Mouse (Mus musculus) macrophage (primary cell): ENCODE measurements around the gene Igdcc4. TPM values are rescaled to one million over a fixed set of nuclear protein-coding genes. Genes with fewer than 3 reads are reported as not detected.

Source experiments
- H3K27ac ChIP-seq: fragments of 350-480 bp; formaldehyde crosslinking; 2 replicates; pipeline ENCODE4 v1.9.0; 2021
- H3K36me3 ChIP-seq: fragments of 350-480 bp; formaldehyde crosslinking; 2 replicates; pipeline ENCODE4 v1.9.0; 2021; ENCODE audit errors: inconsistent target
- H3K4me3 ChIP-seq: fragments of 350-480 bp; formaldehyde crosslinking; 2 replicates; pipeline ENCODE4 v1.9.0; 2021; ENCODE audit errors: inconsistent target
- H3K79me2 ChIP-seq: fragments of 350-480 bp; formaldehyde crosslinking; 2 replicates; pipeline ENCODE4 v1.9.0; 2021; ENCODE audit errors: inconsistent target
- WGBS: methylation state at CpG from one replicate; pipeline ENCODE4 v1.1.7; 2026; ENCODE audit warnings: inconsistent platforms; ENCODE audit not compliant: missing documents; 5-methylcytosine and 5-hydroxymethylcytosine counted together
- polyA plus RNA-seq: library from polyadenylated mRNA; stranded (reverse); fragments of 250-400 nt; gene quantifications from 3 replicates; pipeline ENCODE4 v1.2.4, GENCODE M21; 2018; ENCODE audit warnings: inconsistent platforms

Igdcc4 gene
- polyA plus RNA-seq, 1 experiment from 2014 or later, result 0.07 TPM

- Histone ChIP-seq H3K36me3 (no peaks in the 10 kb centered on the region), H3K4me3 (no peak overlapping the region), H3K79me2 (no peaks in the 10 kb centered on the region), H3K27ac (no peak overlapping the region)
- WGBS, result 2% methylated on average over 39 of the region's 39 CpGs
These were observed 545 bp downstream of the Igdcc4 start for GRCm38 (mm10) chr9:65101686-65102376.

DNA sequence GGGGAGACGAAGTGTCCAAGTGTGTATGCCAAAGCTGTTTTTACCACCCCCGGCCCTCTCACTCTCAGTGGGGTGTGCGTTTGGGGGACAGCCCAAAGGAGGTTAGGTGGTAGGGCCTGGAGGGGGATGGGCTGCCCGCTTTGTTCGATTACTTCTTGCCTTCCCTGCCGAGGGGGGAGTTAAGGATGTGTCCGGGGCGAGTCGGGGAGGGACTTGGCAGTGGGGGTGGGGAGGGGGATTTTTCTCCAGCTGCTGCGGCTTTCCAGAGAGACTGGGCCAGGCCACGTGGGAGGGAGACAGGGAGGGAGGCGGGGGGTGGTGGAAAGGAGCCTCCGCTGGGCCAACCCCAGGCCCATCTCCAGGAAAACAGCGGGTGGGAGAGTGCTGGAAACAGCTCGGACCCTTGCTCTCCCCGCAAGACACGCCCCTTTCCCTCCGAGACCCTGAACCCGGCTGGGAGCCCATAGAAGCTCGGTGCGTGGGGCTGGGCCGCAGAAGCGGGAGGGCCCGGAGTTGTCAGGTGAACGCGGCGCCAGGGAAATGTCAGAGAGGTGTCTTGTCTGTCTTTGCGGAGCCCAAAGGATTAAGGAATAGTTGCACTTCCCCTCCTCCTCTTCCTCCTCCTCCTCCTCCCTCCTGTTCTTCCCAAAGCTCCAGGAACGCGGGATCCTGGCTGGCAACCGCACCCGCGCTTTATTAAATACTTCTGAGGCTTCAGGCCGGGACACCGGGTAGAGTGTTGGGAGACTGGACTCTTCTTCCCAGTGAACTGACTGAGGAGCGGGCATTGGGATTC, 1.3 kb downstream of the Igdcc4 start:
- no peaks in the 10 kb centered on the region for H3K36me3 ChIP-seq
- 40% methylated on average over 35 of the region's 36 CpGs for WGBS
- no peak overlapping the region for H3K4me3 ChIP-seq
- no peak overlapping the region for H3K27ac ChIP-seq
- H3K79me2 ChIP-seq, result no peaks in the 10 kb centered on the region

GRCm38 (mm10) chr9:65103173-65103752, 2.0 kb downstream of the Igdcc4 start:
- no peaks in the 10 kb centered on the region for H3K79me2 ChIP-seq
- H3K27ac ChIP-seq, result no peak overlapping the region
- H3K36me3 ChIP-seq, result no peaks in the 10 kb centered on the region
- 53% methylated on average over 8 of the region's 8 CpGs for WGBS
- H3K4me3 ChIP-seq, result no peak overlapping the region

DNA sequence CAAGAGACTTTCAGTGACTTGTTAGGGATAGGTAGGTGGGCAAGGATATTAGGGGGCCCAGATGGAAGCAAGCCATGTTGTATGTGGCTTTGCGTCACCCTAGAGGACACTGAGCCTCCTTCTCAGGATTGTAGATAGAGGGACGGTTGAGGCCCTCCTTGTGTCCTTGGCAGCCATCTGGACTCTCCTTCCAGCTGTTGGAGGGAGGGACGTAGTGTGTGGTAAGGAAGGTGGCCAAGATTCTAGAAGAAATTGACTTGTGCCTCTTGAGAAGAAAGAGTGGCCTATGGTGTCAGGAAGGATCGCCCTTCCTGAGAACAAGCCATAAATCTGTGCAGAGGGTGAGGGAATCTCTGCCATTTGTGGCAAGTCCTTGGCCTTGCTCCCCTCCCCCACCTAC, 5.5 kb downstream of the Igdcc4 start:
- Histone ChIP-seq H3K36me3 (no peaks in the 10 kb centered on the region), H3K4me3 (no peak overlapping the region), H3K27ac (no peak overlapping the region), H3K79me2 (no peaks in the 10 kb centered on the region)
- WGBS, result 79% methylated on average over 4 of the region's 4 CpGs

GRCm38 (mm10) chr9:65107893-65108292, 6.6 kb downstream of the Igdcc4 start:
- H3K79me2 ChIP-seq, result no peaks in the 10 kb centered on the region
- no peak overlapping the region for H3K27ac ChIP-seq
- H3K36me3 ChIP-seq, result no peaks in the 10 kb centered on the region
- whole genome bisulfite sequencing, result 100% methylated on average over 1 of the region's 1 CpGs
- H3K4me3 ChIP-seq, result no peak overlapping the region

DNA sequence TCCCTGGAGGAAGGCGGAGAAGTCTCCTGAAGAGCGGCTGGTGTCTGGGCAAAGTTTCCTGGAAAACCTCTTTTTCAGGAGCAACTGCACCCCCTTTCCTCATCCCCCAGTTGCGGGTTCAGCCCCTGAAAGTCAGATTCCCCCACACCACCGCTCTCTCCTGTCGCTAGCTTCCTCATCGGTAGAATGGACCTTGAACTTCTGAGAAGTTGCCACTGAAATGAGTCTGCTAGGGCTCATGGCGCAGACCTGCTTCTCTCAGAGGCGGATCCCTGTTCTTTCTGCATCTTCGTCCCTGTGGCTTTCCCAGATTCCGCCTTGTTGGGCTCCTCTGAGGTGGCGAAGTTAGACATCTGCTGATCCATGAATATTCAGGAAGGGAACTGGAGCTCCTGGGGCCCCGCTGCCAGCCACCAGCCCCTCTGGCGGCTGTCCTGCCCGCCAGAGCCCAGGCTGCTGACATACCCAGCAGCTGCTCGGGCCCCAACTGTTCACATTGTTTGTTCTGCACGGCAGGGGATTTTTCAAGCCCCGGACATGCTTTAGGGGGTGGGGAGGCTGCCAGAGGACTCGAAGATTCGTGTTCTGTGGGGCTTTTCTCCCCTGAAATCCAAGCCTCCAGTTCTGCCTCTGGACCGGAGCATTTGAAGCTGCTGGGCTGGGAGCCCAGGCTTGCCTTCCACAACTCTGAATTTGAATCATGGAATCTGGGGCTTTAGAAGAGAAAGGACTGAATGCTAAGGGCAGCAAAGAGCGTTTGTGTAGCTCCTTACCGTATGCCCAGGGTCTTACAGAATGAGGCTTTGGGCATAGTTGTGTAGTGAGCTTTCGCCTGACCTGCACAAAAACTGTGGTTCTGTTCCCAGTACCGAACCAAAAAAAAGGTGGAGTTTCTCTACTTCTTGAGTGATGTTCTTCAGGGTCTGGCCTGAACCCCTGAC, 8.1 kb downstream of the Igdcc4 start:
- Histone ChIP-seq H3K79me2 (no peaks in the 10 kb centered on the region), H3K36me3 (no peaks in the 10 kb centered on the region), H3K4me3 (no peak overlapping the region), H3K27ac (no peak overlapping the region)
- 47% methylated on average over 24 of the region's 24 CpGs for WGBS

DNA sequence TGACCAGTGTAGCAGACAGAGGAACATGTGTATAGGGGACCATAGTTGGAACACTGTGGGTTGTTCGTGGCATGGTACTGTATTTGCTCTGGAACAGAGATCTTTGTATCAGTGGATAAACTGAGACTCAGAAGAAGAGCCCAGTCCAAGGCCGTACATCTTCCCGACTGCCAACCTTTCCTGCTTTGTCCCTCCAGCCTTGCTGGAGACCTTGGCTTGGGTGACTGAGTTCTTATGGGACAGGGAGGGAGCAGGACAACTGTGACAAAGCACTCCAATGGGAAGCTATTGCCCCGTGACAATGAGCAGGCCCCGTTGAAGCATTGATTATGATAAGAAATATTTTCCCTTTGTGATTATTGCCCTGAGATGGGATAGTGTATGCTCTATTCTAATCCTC, 10.4 kb downstream of the Igdcc4 start:
- H3K36me3 ChIP-seq, result no peaks in the 10 kb centered on the region
- no peak overlapping the region for H3K4me3 ChIP-seq
- no peaks in the 10 kb centered on the region for H3K79me2 ChIP-seq
- no peak overlapping the region for H3K27ac ChIP-seq
- 96% methylated on average over 3 of the region's 5 CpGs for WGBS

GRCm38 (mm10) chr9:65113694-65114093, 12.4 kb downstream of the Igdcc4 start:
- no peak overlapping the region for H3K4me3 ChIP-seq
- no peaks in the 10 kb centered on the region for H3K36me3 ChIP-seq
- H3K27ac ChIP-seq, result no peak overlapping the region
- 94% methylated on average over 2 of the region's 2 CpGs for WGBS
- H3K79me2 ChIP-seq, result no peaks in the 10 kb centered on the region

- Histone ChIP-seq H3K27ac (no peak overlapping the region), H3K36me3 (no peaks in the 10 kb centered on the region), H3K4me3 (no peak overlapping the region), H3K79me2 (no peaks in the 10 kb centered on the region)
- 91% methylated on average over 2 of the region's 2 CpGs for WGBS
These were observed 14.6 kb downstream of the Igdcc4 start for GRCm38 (mm10) chr9:65115891-65116290.

- Histone ChIP-seq H3K27ac (no peak overlapping the region), H3K79me2 (no peaks in the 10 kb centered on the region), H3K36me3 (no peaks in the 10 kb centered on the region), H3K4me3 (no peak overlapping the region)
- 73% methylated on average over 2 of the region's 2 CpGs for WGBS
These were observed 16.2 kb downstream of the Igdcc4 start for GRCm38 (mm10) chr9:65117516-65117915.

DNA sequence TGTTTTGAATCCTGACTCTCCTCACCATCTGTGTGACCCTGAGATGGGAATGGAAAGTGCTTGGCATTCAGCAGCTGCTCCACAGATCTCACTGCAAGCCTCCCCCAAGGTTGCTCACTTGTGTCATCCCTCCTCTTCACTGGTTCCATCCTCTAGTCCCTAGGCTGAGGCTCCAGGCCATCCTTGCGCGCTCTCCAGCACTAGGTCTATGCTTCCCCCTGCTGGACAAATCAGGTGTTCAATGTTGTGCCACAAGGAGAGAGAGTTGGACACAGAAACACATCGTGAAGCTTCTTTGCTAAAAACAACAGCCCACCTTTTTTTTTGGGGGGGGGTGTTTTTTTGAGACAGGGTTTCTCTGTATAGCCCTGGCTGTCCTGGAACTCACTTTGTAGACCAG, 19.6 kb downstream of the Igdcc4 start:
- no peaks in the 10 kb centered on the region for H3K36me3 ChIP-seq
- 3% methylated on average over 3 of the region's 3 CpGs for WGBS
- H3K27ac ChIP-seq, result no peak overlapping the region
- H3K79me2 ChIP-seq, result no peaks in the 10 kb centered on the region
- H3K4me3 ChIP-seq, result no peak overlapping the region

DNA sequence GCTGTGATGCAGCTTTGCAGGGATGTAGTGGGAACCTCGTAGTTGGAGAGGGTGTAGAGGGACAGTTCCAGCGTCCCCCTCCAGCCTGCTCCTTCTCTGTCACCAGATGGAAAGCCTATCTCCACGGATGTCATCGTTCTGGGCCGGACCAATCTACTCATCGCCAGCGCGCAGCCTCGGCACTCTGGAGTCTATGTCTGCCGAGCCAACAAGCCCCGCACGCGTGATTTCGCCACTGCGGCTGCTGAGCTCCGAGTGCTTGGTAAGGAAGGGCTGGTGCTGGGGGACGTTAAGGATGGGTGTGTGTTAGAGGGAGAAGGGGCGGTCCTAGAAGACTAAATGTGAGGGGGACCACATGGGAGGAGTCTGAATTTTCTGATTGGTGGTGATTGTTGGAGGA, 21.3 kb downstream of the Igdcc4 start:
- 68% methylated on average over 16 of the region's 18 CpGs for WGBS
- Histone ChIP-seq H3K27ac (no peak overlapping the region), H3K4me3 (no peak overlapping the region), H3K36me3 (no peaks in the 10 kb centered on the region), H3K79me2 (no peaks in the 10 kb centered on the region)

DNA sequence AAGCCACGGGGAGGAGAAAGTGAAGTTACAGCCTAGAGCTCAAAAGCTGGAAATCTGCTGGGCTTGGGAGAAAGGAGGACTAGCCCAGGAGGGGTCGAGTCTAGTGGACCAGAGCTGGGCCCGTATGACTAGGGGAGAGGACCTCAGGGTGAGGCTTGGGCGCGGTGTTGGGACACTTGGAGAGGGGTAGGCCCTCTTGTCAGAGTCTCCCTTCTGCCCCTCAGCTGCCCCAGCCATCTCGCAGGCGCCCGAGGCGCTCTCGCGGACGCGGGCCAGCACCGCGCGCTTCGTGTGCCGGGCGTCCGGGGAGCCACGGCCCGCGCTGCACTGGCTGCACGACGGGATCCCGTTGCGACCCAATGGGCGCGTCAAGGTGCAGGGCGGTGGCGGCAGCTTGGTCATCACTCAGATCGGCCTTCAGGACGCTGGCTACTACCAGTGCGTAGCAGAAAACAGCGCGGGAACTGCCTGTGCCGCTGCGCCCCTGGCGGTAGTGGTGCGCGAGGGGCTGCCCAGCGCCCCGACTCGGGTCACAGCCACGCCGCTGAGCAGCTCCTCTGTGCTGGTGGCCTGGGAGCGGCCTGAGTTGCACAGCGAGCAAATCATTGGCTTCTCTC, 22.4 kb downstream of the Igdcc4 start:
- 8% methylated on average over 46 of the region's 48 CpGs for WGBS
- H3K27ac ChIP-seq, result no peak overlapping the region
- H3K79me2 ChIP-seq, result no peaks in the 10 kb centered on the region
- no peaks in the 10 kb centered on the region for H3K36me3 ChIP-seq
- H3K4me3 ChIP-seq, result no peak overlapping the region
